Mouse (Mus musculus): ENCODE measurements around the gene Usp33. TPM values are rescaled to one million over a fixed set of nuclear protein-coding genes. Genes with fewer than 3 reads are reported as not detected.
A peak's percentile ranks its signal among the peaks of the same experiment; 100 is the strongest.
"Not testable (repeated sequence)": the region's sequence is repeated elsewhere in the genome, so short reads cannot be mapped to it uniquely, and the experiment has no call there.

Usp33 gene
- total and polyA plus RNA-seq, 3 experiments: 38.3 to 54.7 (median 48.9) TPM

GRCm38 (mm10) chr3:152316447-152317173 lies 29.7 kb upstream of the Usp33 start:
- DNase-seq (ENCODE audit: extremely low read depth); H3K9me3 ChIP-seq (replicated peaks; ENCODE audit: low read length); H3K4me1 ChIP-seq (ENCODE audit: control insufficient read depth in 1 of 2, insufficient read depth in 2 of 2); H3K9ac ChIP-seq (ENCODE audit: insufficient read depth, low read depth); H3K27ac ChIP-seq (ENCODE audit: insufficient read depth, low read depth); dilution Hi-C loops (cut with MboI; ENCODE audit: extremely low pct_ligation_motif_present, extremely low pct_unique_long_range_greater_than_20kb, low sequenced_read_pairs); H3K4me2 ChIP-seq (ENCODE audit: insufficient read depth, low read depth, poor library complexity, severe bottlenecking); H3K27me3 ChIP-seq (replicated peaks); H3K79me2 ChIP-seq (replicated peaks; ENCODE audit: control insufficient read depth, extremely low read depth, insufficient read depth, poor library complexity, severe bottlenecking); H3K4me3 ChIP-seq (replicated peaks in 1 of 3; ENCODE audit: low read depth in 2 of 3, low read length in 2 of 3, poor library complexity in 1 of 3): not testable (repeated sequence)
- in situ Hi-C loops (cut with MboI; ENCODE audit: low pct_ligation_motif_present, low pct_unique_long_range_greater_than_20kb, low sequenced_read_pairs): loop anchor here (10.0 kb wide), 1 partner anchor 202 kb away; no protein-coding TSS in a partner anchor
- H3K36me3 ChIP-seq (replicated peaks in 1 of 2; ENCODE audit: control insufficient read depth in 1 of 2, insufficient read depth in 1 of 2, low read length in 1 of 2): peaks cover 37 to 78% of the 10 kb centered on the region in 2 experiments

- dilution Hi-C loops (cut with MboI; ENCODE audit: extremely low pct_ligation_motif_present, extremely low pct_unique_long_range_greater_than_20kb, low sequenced_read_pairs): no loop called here
- Histone ChIP-seq H3K27me3 (replicated peaks) (no peaks in the 10 kb centered on the region), H3K79me2 (replicated peaks; ENCODE audit: control insufficient read depth, extremely low read depth, insufficient read depth, poor library complexity, severe bottlenecking) (no peaks in the 10 kb centered on the region), H3K4me3 (replicated peaks in 1 of 3; ENCODE audit: low read depth in 2 of 3, low read length in 2 of 3, poor library complexity in 1 of 3) (no peak overlapping the region), H3K9me3 (replicated peaks; ENCODE audit: low read length) (no peaks in the 10 kb centered on the region), H3K27ac (ENCODE audit: insufficient read depth, low read depth) (no peak overlapping the region), H3K9ac (ENCODE audit: insufficient read depth, low read depth) (no peak overlapping the region), H3K4me2 (ENCODE audit: insufficient read depth, low read depth, poor library complexity, severe bottlenecking) (no peak overlapping the region), H3K4me1 (ENCODE audit: control insufficient read depth in 1 of 2, insufficient read depth in 2 of 2) (no peaks in the 10 kb centered on the region), H3K36me3 (replicated peaks in 1 of 2; ENCODE audit: control insufficient read depth in 1 of 2, insufficient read depth in 1 of 2, low read length in 1 of 2) (peaks cover 27 to 51% of the 10 kb centered on the region in 2 experiments)
- no peak for DNase-seq (ENCODE audit: extremely low read depth)
- TF ChIP-seq BHLHE40 (IDR thresholded peaks at IDR 0.05; ENCODE audit: low read depth, low read length): no peak
- no peak for TF ChIP-seq POLR2A (IDR thresholded peaks at IDR 0.05; ENCODE audit: low read depth, low read length)
- peak; percentile 67 for TF ChIP-seq RAD21 (IDR thresholded peaks at IDR 0.05; ENCODE audit: low read depth, low read length)
- TF ChIP-seq UBTF (IDR thresholded peaks at IDR 0.05; ENCODE audit: low read depth, low read length): no peak
- no peak for TF ChIP-seq MAZ (IDR thresholded peaks at IDR 0.05; ENCODE audit: low read depth, low read length)
- TF ChIP-seq CTCF (conservative IDR thresholded peaks at IDR 0.05 in 1 of 2, IDR thresholded peaks at IDR 0.05 in 1 of 2; ENCODE audit: low read depth in 2 of 2, low read length in 2 of 2): peak in 1 of 2 experiments; percentile 61; a peak in 2 of 4 replicates
- TF ChIP-seq JUN (IDR thresholded peaks at IDR 0.05; ENCODE audit: insufficient read depth, low read depth, low read length): no peak
- no peak for TF ChIP-seq ZMIZ1 (IDR thresholded peaks at IDR 0.05; ENCODE audit: low read depth, low read length)
- TF ChIP-seq SMC3 (IDR thresholded peaks at IDR 0.05; ENCODE audit: low read depth, low read length): peak; percentile 33
- TF ChIP-seq HCFC1 (IDR thresholded peaks at IDR 0.05; ENCODE audit: low read depth, low read length): no peak
- TF ChIP-seq NRF1 (IDR thresholded peaks at IDR 0.05; ENCODE audit: low read depth, low read length): no peak
- TF ChIP-seq KAT2A (IDR thresholded peaks at IDR 0.05; ENCODE audit: insufficient replicate concordance, low read length): no peak
- TF ChIP-seq ETS1 (conservative IDR thresholded peaks at IDR 0.05; ENCODE audit: low read depth, low read length): no peak
- no peak for TF ChIP-seq ZNF384 (IDR thresholded peaks at IDR 0.05; ENCODE audit: low read depth, low read length)
- no peak for TF ChIP-seq JUND (conservative IDR thresholded peaks at IDR 0.05; ENCODE audit: low read depth, low read length)
- TF ChIP-seq ZC3H11A (IDR thresholded peaks at IDR 0.05; ENCODE audit: low read depth, low read length): no peak
- TF ChIP-seq TBP (conservative IDR thresholded peaks at IDR 0.05; ENCODE audit: low read depth, low read length): no peak
- no peak for TF ChIP-seq MAX (IDR thresholded peaks at IDR 0.05; ENCODE audit: low read length)
- no peak for TF ChIP-seq POLR2AphosphoS2 (IDR thresholded peaks at IDR 0.05; ENCODE audit: low read depth, low read length)
- in situ Hi-C loops (cut with MboI; ENCODE audit: low pct_ligation_motif_present, low pct_unique_long_range_greater_than_20kb, low sequenced_read_pairs): no loop called here
Observed at GRCm38 (mm10) chr3:152320972-152321645, 25.2 kb upstream of the Usp33 start.

Data from CH12.LX (cell line).